Mouse (Mus musculus) G1E (cell line): Measurements from ENCODE around the gene Wfdc16. TPM values are rescaled to one million over a fixed set of nuclear protein-coding genes. Genes with fewer than 3 reads are reported as not detected.

Experiments
- ATAC-seq: 2 replicates; pipeline ENCODE4 v1.8.0; 2016; ENCODE audit warnings: mild to moderate bottlenecking; ENCODE audit not compliant: insufficient number of reproducible peaks, poor library complexity, low FRiP score, severe bottlenecking; ENCODE audit errors: extremely low read depth
- DNase-seq: peaks from one replicate; pipeline ENCODE4 v3.0.0; 2012; ENCODE audit warnings: low spot score
- H3K27me3 ChIP-seq: 2 replicates; pipeline ENCODE4 v1.6.1; 2012; ENCODE audit warnings: mild to moderate bottlenecking, low read length, inconsistent platforms; ENCODE audit not compliant: insufficient read depth
- H3K36me3 ChIP-seq: replicated peaks from 2 replicates; pipeline ENCODE3; 2012; ENCODE audit warnings: mild to moderate bottlenecking, inconsistent platforms
- H3K4me1 ChIP-seq: 2 replicates; pipeline ENCODE4 v1.6.1; 2012; ENCODE audit warnings: low read depth, low read length, inconsistent platforms, mixed read lengths; ENCODE audit not compliant: insufficient read depth
- H3K4me3 ChIP-seq: 2 replicates; pipeline ENCODE4 v1.5.1; 2012; ENCODE audit warnings: low read depth, mild to moderate bottlenecking, inconsistent platforms, low read length, moderate library complexity, mixed read lengths
- H3K9me3 ChIP-seq: replicated peaks from 2 replicates; pipeline ENCODE4 v1.6.1; 2012; ENCODE audit warnings: inconsistent platforms
- CTCF ChIP-seq: IDR thresholded peaks from 2 replicates; pipeline ENCODE4 v1.5.1; 2012; ENCODE audit warnings: low read depth, low read length, inconsistent platforms, mixed read lengths
- GATA1 ChIP-seq: IDR thresholded peaks from 2 replicates; pipeline ENCODE4 v1.6.1; 2012; ENCODE audit warnings: borderline replicate concordance, low read length, inconsistent platforms, mixed read lengths
- GATA2 ChIP-seq: IDR thresholded peaks from 2 replicates; pipeline ENCODE4 v1.6.1; 2012; ENCODE audit warnings: low read depth, low read length, inconsistent platforms, borderline replicate concordance
- POLR2AphosphoS5 ChIP-seq: IDR thresholded peaks from 2 replicates; pipeline ENCODE4 v1.6.1; 2012; ENCODE audit warnings: low read depth, low read length, inconsistent platforms; ENCODE audit not compliant: insufficient replicate concordance
- TAL1 ChIP-seq: conservative IDR thresholded peaks from 2 replicates; pipeline ENCODE4 v1.6.1; 2012; ENCODE audit warnings: low read depth, low read length, inconsistent platforms, mixed read lengths
- polyA plus RNA-seq: library from polyadenylated mRNA; stranded (reverse); fragments of >175 nt; gene quantifications from 2 replicates; pipeline ENCODE4 v1.2.3, GENCODE M21; 2012
- total RNA-seq, 2 experiments: library from RNA; stranded (forward) in 1 of 2; stranded (reverse) in 1 of 2; fragments of 200-1000 nt in 1 of 2; fragments of >200 nt in 1 of 2; fragmentation: Nextera tagmentation in 1 of 2; gene quantifications; 2 replicates each; pipeline ENCODE4 v1.2.3; 2014 to 2017

Wfdc16 gene
- total and polyA plus RNA-seq, 3 experiments, result not detected

DNA sequence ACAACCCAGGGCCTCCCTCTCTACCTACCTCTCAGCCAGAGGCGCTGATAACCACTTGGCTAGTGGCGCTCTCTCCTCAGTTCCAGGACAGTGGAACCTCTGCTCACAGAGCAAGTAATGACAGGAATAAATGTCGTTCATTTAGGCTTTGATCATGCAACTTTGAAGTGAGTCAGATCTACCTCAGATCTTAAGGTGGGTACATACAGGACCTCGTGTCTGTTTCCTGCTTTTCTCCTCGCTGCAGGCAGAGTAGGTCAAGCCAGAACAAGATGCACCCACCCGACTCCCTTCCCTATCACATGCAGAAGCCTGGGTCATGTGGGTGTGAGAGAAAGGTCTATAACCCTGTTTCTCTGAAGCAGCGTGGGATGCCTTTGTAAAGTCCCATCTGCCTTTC is 35.4 kb upstream of the Wfdc16 start, which contains the start of gene Wfdc11:
TSS of gene Wfdc11 (minus strand) at position 101 of the 400 bp plus-strand sequence.
- Histone ChIP-seq H3K36me3 (no peaks in the 10 kb centered on the region), H3K4me3 (no peak within 1 kb of the TSS), H3K27me3 (no peaks in the 10 kb centered on the region), H3K4me1 (peaks cover 4% of the 10 kb centered on the region), H3K9me3 (peaks cover 5% of the 10 kb centered on the region; the same call in 1 of the 2 replicates)
- DNase-seq (no peak), ATAC-seq (no peak)
- TF ChIP-seq GATA1 (no peak), TAL1 (no peak), POLR2AphosphoS5 (no peak), GATA2 (no peak), CTCF (no peak)

DNA sequence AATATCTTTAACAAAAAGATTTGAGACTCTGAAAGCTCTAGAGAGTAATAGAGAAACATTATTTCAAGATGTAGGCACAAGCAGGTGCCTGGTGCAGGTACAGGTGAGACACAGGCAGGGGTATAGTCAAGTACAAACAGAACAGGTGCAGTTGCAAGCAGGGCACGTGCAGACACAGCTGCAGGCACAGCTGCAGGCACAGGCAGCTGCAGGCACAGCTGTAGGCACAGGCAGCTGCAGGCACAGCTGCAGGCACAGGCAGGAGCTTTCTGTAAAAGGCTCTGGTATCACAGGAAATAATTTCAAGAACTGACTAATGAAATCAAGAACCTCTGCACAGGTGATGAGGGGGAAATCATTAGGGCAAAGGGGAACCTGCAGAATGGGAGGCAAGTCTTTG is 32.3 kb upstream of the Wfdc16 start:
- TF ChIP-seq CTCF (no peak), GATA2 (no peak), TAL1 (no peak)
- Histone ChIP-seq H3K27me3 (no peaks in the 10 kb centered on the region), H3K9me3 (peaks cover 10% of the 10 kb centered on the region), H3K4me1 (no peaks in the 10 kb centered on the region; the same call in 1 of the 2 replicates), H3K36me3 (no peaks in the 10 kb centered on the region), H3K4me3 (no peak overlapping the region)
- DNase-seq (no peak), ATAC-seq (no peak)

GRCm38 (mm10) chr2:164670261-164670660 is 31.7 kb upstream of the Wfdc16 start:
- ATAC-seq, result no peak
- Histone ChIP-seq H3K4me3 (no peak overlapping the region), H3K4me1 (no peaks in the 10 kb centered on the region; the same call in 1 of the 2 replicates), H3K9me3 (peaks cover 9% of the 10 kb centered on the region), H3K36me3 (no peaks in the 10 kb centered on the region), H3K27me3 (no peaks in the 10 kb centered on the region)
- DNase-seq, result no peak
- no peak for TF ChIP-seq TAL1
- no peak for TF ChIP-seq CTCF
- no peak for TF ChIP-seq GATA2
- TF ChIP-seq POLR2AphosphoS5, result no peak
- TF ChIP-seq GATA1, result no peak

- H3K4me3 ChIP-seq, result no peak overlapping the region
- no peaks in the 10 kb centered on the region for H3K36me3 ChIP-seq
- no peaks in the 10 kb centered on the region for H3K4me1 ChIP-seq
- H3K9me3 ChIP-seq, result peaks cover 6% of the 10 kb centered on the region
- ATAC-seq (no peak), DNase-seq (no peak)
- TF ChIP-seq GATA2 (no peak), TAL1 (no peak), CTCF (no peak), POLR2AphosphoS5 (no peak), GATA1 (no peak)
- H3K27me3 ChIP-seq, result no peaks in the 10 kb centered on the region
These were observed 26.3 kb upstream of the Wfdc16 start for GRCm38 (mm10) chr2:164664851-164665250.

GRCm38 (mm10) chr2:164656483-164656882 is 17.9 kb upstream of the Wfdc16 start, which contains the start of gene Wfdc9:
Gene Wfdc9 (minus strand): TSS chr2:164656583.
- TF ChIP-seq TAL1, result no peak
- Histone ChIP-seq H3K4me1 (0 out of 2 replicates have a peak, but pooled peaks cover 3% of the 10 kb centered on the region), H3K9me3 (no peaks in the 10 kb centered on the region), H3K36me3 (no peaks in the 10 kb centered on the region), H3K4me3 (no peak within 1 kb of the TSS), H3K27me3 (no peaks in the 10 kb centered on the region)
- no peak for DNase-seq
- ATAC-seq, result no peak

GRCm38 (mm10) chr2:164655858-164656257 is 17.3 kb upstream of the Wfdc16 start, which contains the start of gene Wfdc10:
Gene Wfdc10 (plus strand): TSS chr2:164656046.
- Histone ChIP-seq H3K4me3 (no peak within 1 kb of the TSS), H3K9me3 (no peaks in the 10 kb centered on the region), H3K36me3 (no peaks in the 10 kb centered on the region), H3K27me3 (no peaks in the 10 kb centered on the region), H3K4me1 (0 out of 2 replicates have a peak, but pooled peaks cover 3% of the 10 kb centered on the region)
- DNase-seq (peak; percentile 22), ATAC-seq (peak; percentile 54; the same call in 1 of the 2 replicates)
- TF ChIP-seq GATA1, result no peak
- no peak for TF ChIP-seq POLR2AphosphoS5
- peak; percentile 87 for TF ChIP-seq CTCF
- TF ChIP-seq TAL1, result no peak
- no peak for TF ChIP-seq GATA2
